Mouse (Mus musculus): ENCODE results near the gene Glra3. TPM values are rescaled to one million over a fixed set of nuclear protein-coding genes. Genes with fewer than 3 reads are reported as not detected.

Glra3 gene
- not detected in 2 replicates for total RNA-seq (2012; rRNA removed)

GRCm38 (mm10) chr8:55939870-55940525 is at the start of gene Glra3:
TSS of gene Glra3 (plus strand) at chr8:55940460.
- peak; percentile 47 for DNase-seq (ENCODE audit: low read depth, low spot score)
- Histone ChIP-seq H3K9me3 (ENCODE audit: control insufficient read depth, insufficient read depth, low read depth, low read length) (no peaks in the 10 kb centered on the region), H3K4me3 (ENCODE audit: insufficient read depth in 1 of 2, low read depth in 1 of 2, low read length in 2 of 2, poor library complexity in 1 of 2, severe bottlenecking in 1 of 2) (peak within 1 kb of the TSS; percentile 36 to 59), H3K27ac (ENCODE audit: insufficient read depth, low read depth, low read length, poor library complexity, severe bottlenecking) (no peak within 1 kb of the TSS), H3K4me1 (ENCODE audit: control insufficient read depth in 2 of 2, insufficient read depth in 2 of 2, low read length in 2 of 2, poor library complexity in 1 of 2) (no peaks in the 10 kb centered on the region), H3K9ac (ENCODE audit: insufficient read depth, low read depth, low read length, poor library complexity, severe bottlenecking) (no peak within 1 kb of the TSS), H3K36me3 (ENCODE audit: control insufficient read depth, insufficient read depth, low read length, poor library complexity, severe bottlenecking) (no peaks in the 10 kb centered on the region)
- in situ Hi-C loops (cut with MboI; ENCODE audit: low sequenced_read_pairs in 2 of 2, unreplicated experiment in 2 of 2): no loop called here
- no peak for TF ChIP-seq ZNF384 (IDR thresholded peaks at IDR 0.05; ENCODE audit: low read depth, low read length)
- TF ChIP-seq MAFK (IDR thresholded peaks at IDR 0.05; ENCODE audit: insufficient read depth, low read depth, low read length): no peak
- TF ChIP-seq ZC3H11A (IDR thresholded peaks at IDR 0.05; ENCODE audit: borderline replicate concordance, low read depth, low read length): no peak
- TF ChIP-seq CHD2 (IDR thresholded peaks at IDR 0.05; ENCODE audit: low read depth, low read length): no peak
- TF ChIP-seq HCFC1 (IDR thresholded peaks at IDR 0.05; ENCODE audit: borderline replicate concordance, insufficient read depth, low read length): no peak

- Histone ChIP-seq H3K9ac (ENCODE audit: insufficient read depth, low read depth, low read length, poor library complexity, severe bottlenecking) (no peak within 1 kb of the TSS), H3K4me3 (ENCODE audit: insufficient read depth in 1 of 2, low read depth in 1 of 2, low read length in 2 of 2, poor library complexity in 1 of 2, severe bottlenecking in 1 of 2) (no peak within 1 kb of the TSS), H3K4me1 (ENCODE audit: control insufficient read depth in 2 of 2, insufficient read depth in 2 of 2, low read length in 2 of 2, poor library complexity in 1 of 2) (no peaks in the 10 kb centered on the region), H3K27ac (ENCODE audit: insufficient read depth, low read depth, low read length, poor library complexity, severe bottlenecking) (no peak within 1 kb of the TSS), H3K36me3 (ENCODE audit: control insufficient read depth, insufficient read depth, low read length, poor library complexity, severe bottlenecking) (no peaks in the 10 kb centered on the region), H3K9me3 (ENCODE audit: control insufficient read depth, insufficient read depth, low read depth, low read length) (no peaks in the 10 kb centered on the region)
- no peak for DNase-seq (ENCODE audit: low read depth, low spot score)
- TF ChIP-seq HCFC1 (IDR thresholded peaks at IDR 0.05; ENCODE audit: borderline replicate concordance, insufficient read depth, low read length) (no peak), ZC3H11A (IDR thresholded peaks at IDR 0.05; ENCODE audit: borderline replicate concordance, low read depth, low read length) (no peak), CHD2 (IDR thresholded peaks at IDR 0.05; ENCODE audit: low read depth, low read length) (no peak), ZNF384 (IDR thresholded peaks at IDR 0.05; ENCODE audit: low read depth, low read length) (no peak), MAFK (IDR thresholded peaks at IDR 0.05; ENCODE audit: insufficient read depth, low read depth, low read length) (no peak)
- in situ Hi-C loops (cut with MboI; ENCODE audit: low sequenced_read_pairs in 2 of 2, unreplicated experiment in 2 of 2): no loop called here
Observed at GRCm38 (mm10) chr8:55906848-55907247, 33.4 kb upstream of the Glra3 start, which contains the start of gene Adam29. TSS of gene Adam29 (minus strand) at chr8:55906948.

- in situ Hi-C loops (cut with MboI; ENCODE audit: low sequenced_read_pairs in 2 of 2, unreplicated experiment in 2 of 2): no loop called here
- no peak overlapping the region for H3K9ac ChIP-seq (ENCODE audit: insufficient read depth, low read depth, low read length, poor library complexity, severe bottlenecking)
- no peaks in the 10 kb centered on the region for H3K36me3 ChIP-seq (ENCODE audit: control insufficient read depth, insufficient read depth, low read length, poor library complexity, severe bottlenecking)
- H3K4me3 ChIP-seq (ENCODE audit: insufficient read depth in 1 of 2, low read depth in 1 of 2, low read length in 2 of 2, poor library complexity in 1 of 2, severe bottlenecking in 1 of 2): peak overlapping the region; percentile 36 to 59
- DNase-seq (ENCODE audit: low read depth, low spot score): peak; percentile 78
- H3K27ac ChIP-seq (ENCODE audit: insufficient read depth, low read depth, low read length, poor library complexity, severe bottlenecking): no peak overlapping the region
- TF ChIP-seq MAFK (IDR thresholded peaks at IDR 0.05; ENCODE audit: insufficient read depth, low read depth, low read length) (no peak), ZC3H11A (IDR thresholded peaks at IDR 0.05; ENCODE audit: borderline replicate concordance, low read depth, low read length) (no peak), ZNF384 (IDR thresholded peaks at IDR 0.05; ENCODE audit: low read depth, low read length) (no peak), CHD2 (IDR thresholded peaks at IDR 0.05; ENCODE audit: low read depth, low read length) (no peak), HCFC1 (IDR thresholded peaks at IDR 0.05; ENCODE audit: borderline replicate concordance, insufficient read depth, low read length) (no peak)
- H3K9me3 ChIP-seq (ENCODE audit: control insufficient read depth, insufficient read depth, low read depth, low read length): no peaks in the 10 kb centered on the region
- H3K4me1 ChIP-seq (ENCODE audit: control insufficient read depth in 2 of 2, insufficient read depth in 2 of 2, low read length in 2 of 2, poor library complexity in 1 of 2): no peaks in the 10 kb centered on the region
Observed at GRCm38 (mm10) chr8:55940526-55940880, 243 bp downstream of the Glra3 start.

- DNase-seq (ENCODE audit: low read depth, low spot score): no peak
- Histone ChIP-seq H3K27ac (ENCODE audit: insufficient read depth, low read depth, low read length, poor library complexity, severe bottlenecking) (no peak overlapping the region), H3K9ac (ENCODE audit: insufficient read depth, low read depth, low read length, poor library complexity, severe bottlenecking) (no peak overlapping the region), H3K4me3 (ENCODE audit: insufficient read depth in 1 of 2, low read depth in 1 of 2, low read length in 2 of 2, poor library complexity in 1 of 2, severe bottlenecking in 1 of 2) (no peak overlapping the region), H3K9me3 (ENCODE audit: control insufficient read depth, insufficient read depth, low read depth, low read length) (no peaks in the 10 kb centered on the region), H3K36me3 (ENCODE audit: control insufficient read depth, insufficient read depth, low read length, poor library complexity, severe bottlenecking) (no peaks in the 10 kb centered on the region), H3K4me1 (ENCODE audit: control insufficient read depth in 2 of 2, insufficient read depth in 2 of 2, low read length in 2 of 2, poor library complexity in 1 of 2) (no peaks in the 10 kb centered on the region)
- TF ChIP-seq CHD2 (IDR thresholded peaks at IDR 0.05; ENCODE audit: low read depth, low read length) (no peak), ZC3H11A (IDR thresholded peaks at IDR 0.05; ENCODE audit: borderline replicate concordance, low read depth, low read length) (no peak), HCFC1 (IDR thresholded peaks at IDR 0.05; ENCODE audit: borderline replicate concordance, insufficient read depth, low read length) (no peak)
- in situ Hi-C loops (cut with MboI; ENCODE audit: low sequenced_read_pairs in 2 of 2, unreplicated experiment in 2 of 2): no loop called here
Observed at GRCm38 (mm10) chr8:55964759-55965320, 24.6 kb downstream of the Glra3 start.

All from ES-E14 (cell line).